Mouse (Mus musculus): ENCODE results near the gene Gm5134. TPM values are rescaled to one million over a fixed set of nuclear protein-coding genes. Genes with fewer than 3 reads are reported as not detected.

Gene Gm5134
- polyA plus RNA-seq, 1 experiment from 2014 or later: not detected

- Histone ChIP-seq H3K9ac (ENCODE audit: low read depth, low read length) (no peak overlapping the region), H3K9me3 (ENCODE audit: control insufficient read depth) (no peaks in the 10 kb centered on the region), H3K4me1 (replicated peaks; ENCODE audit: control insufficient read depth, insufficient read depth, low read length) (no peaks in the 10 kb centered on the region), H3K36me3 (ENCODE audit: control insufficient read depth, insufficient read depth) (no peaks in the 10 kb centered on the region), H3K4me3 (ENCODE audit: low read depth, low read length) (no peak overlapping the region), H3K27me3 (replicated peaks; ENCODE audit: control insufficient read depth, insufficient read depth, low read length) (peaks cover 10% of the 10 kb centered on the region; the same call in 1 of the 2 replicates), H3K4me2 (replicated peaks; ENCODE audit: low read depth) (no peak overlapping the region), H3K27ac (ENCODE audit: low read depth, low read length) (no peak overlapping the region)
- ATAC-seq: no peak
- TF ChIP-seq CTCF (IDR thresholded peaks at IDR 0.05; ENCODE audit: low read depth): no peak
- WGBS: 79% methylated on average over 22 of the region's 22 CpGs
Measured at GRCm38 (mm10) chr10:75949053-75950045, 5.0 kb upstream of the Gm5134 start.

- Histone ChIP-seq H3K4me3 (ENCODE audit: low read depth, low read length) (peak overlapping the region; percentile 46), H3K27me3 (replicated peaks; ENCODE audit: control insufficient read depth, insufficient read depth, low read length) (peaks cover 10% of the 10 kb centered on the region; the same call in 1 of the 2 replicates), H3K36me3 (ENCODE audit: control insufficient read depth, insufficient read depth) (no peaks in the 10 kb centered on the region), H3K9me3 (ENCODE audit: control insufficient read depth) (no peaks in the 10 kb centered on the region), H3K4me1 (replicated peaks; ENCODE audit: control insufficient read depth, insufficient read depth, low read length) (no peaks in the 10 kb centered on the region), H3K4me2 (replicated peaks; ENCODE audit: low read depth) (peak overlapping the region; percentile 82), H3K9ac (ENCODE audit: low read depth, low read length) (peak overlapping the region; percentile 45; the same call in 1 of the 2 replicates), H3K27ac (ENCODE audit: low read depth, low read length) (no peak overlapping the region)
- WGBS: 5% methylated on average over 23 of the region's 23 CpGs
- ATAC-seq: peak; percentile 51
- TF ChIP-seq CTCF (IDR thresholded peaks at IDR 0.05; ENCODE audit: low read depth): no peak
Measured at GRCm38 (mm10) chr10:75950791-75951210, 3.5 kb upstream of the Gm5134 start.

DNA sequence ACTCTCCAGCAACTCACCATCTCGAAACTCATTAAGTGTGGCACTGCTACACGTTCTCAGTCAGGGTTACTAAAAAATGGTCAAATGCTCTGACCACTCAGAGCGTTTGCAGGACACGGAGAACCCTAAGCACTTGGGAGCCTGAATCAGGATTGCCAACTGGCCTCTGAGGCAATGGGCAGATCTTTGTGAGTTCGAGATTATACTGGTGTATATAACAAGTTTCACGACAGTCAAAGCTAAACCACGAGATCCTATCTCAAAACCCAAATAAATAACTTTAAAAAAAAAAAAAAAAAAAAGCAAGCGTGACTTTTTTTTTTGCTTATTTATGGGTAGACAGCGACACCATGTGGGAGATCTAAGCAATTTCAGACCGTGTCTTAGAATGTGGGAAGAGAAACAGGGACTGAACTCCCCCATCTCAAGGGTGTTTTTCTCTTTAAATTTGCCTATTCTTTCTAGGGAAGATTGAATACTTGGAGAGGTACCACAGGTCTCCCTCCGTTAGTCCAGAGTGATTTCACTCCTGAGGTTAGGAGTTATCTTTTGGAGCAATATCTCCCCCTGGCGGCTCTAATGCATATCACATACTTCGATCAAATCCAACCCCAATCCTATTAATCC, 2.8 kb upstream of the Gm5134 start:
- H3K4me3 ChIP-seq (ENCODE audit: low read depth, low read length): peak overlapping the region; percentile 46
- H3K9me3 ChIP-seq (ENCODE audit: control insufficient read depth): no peaks in the 10 kb centered on the region
- no peaks in the 10 kb centered on the region for H3K36me3 ChIP-seq (ENCODE audit: control insufficient read depth, insufficient read depth)
- H3K4me1 ChIP-seq (replicated peaks; ENCODE audit: control insufficient read depth, insufficient read depth, low read length): no peaks in the 10 kb centered on the region
- H3K27me3 ChIP-seq (replicated peaks; ENCODE audit: control insufficient read depth, insufficient read depth, low read length): peaks cover 10% of the 10 kb centered on the region; the same call in 1 of the 2 replicates
- peak; percentile 78 for TF ChIP-seq CTCF (IDR thresholded peaks at IDR 0.05; ENCODE audit: low read depth)
- H3K27ac ChIP-seq (ENCODE audit: low read depth, low read length): no peak overlapping the region
- H3K9ac ChIP-seq (ENCODE audit: low read depth, low read length): peak overlapping the region; percentile 45; the same call in 1 of the 2 replicates
- ATAC-seq: no peak
- WGBS: 3% methylated on average over 13 of the region's 13 CpGs
- peak overlapping the region; percentile 82 for H3K4me2 ChIP-seq (replicated peaks; ENCODE audit: low read depth)

DNA sequence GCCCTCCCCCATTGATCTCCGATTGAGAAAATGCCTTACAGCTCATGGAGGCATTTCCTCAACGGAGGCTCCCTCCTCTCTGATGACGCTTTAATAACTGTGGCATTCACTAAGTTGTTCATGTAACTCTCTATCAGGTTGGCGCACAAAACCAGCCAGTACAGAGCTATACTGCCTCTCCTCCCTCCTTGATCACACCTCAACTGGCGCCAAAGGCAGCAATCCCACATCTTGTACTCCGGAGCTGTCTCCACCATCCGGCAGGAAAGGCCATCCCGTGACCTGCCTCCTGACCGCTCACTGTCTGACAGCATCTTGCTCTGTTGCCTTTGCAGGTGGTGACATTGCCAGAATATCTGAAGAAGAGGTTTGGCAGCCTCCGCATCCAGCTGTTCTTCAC, 19.5 kb downstream of the Gm5134 start:
- no peak for ATAC-seq
- no peaks in the 10 kb centered on the region for H3K36me3 ChIP-seq (ENCODE audit: control insufficient read depth, insufficient read depth)
- no peak for TF ChIP-seq CTCF (IDR thresholded peaks at IDR 0.05; ENCODE audit: low read depth)
- no peaks in the 10 kb centered on the region for H3K4me1 ChIP-seq (replicated peaks; ENCODE audit: control insufficient read depth, insufficient read depth, low read length)
- no peaks in the 10 kb centered on the region for H3K9me3 ChIP-seq (ENCODE audit: control insufficient read depth)
- H3K4me3 ChIP-seq (ENCODE audit: low read depth, low read length): no peak overlapping the region
- no peaks in the 10 kb centered on the region for H3K27me3 ChIP-seq (replicated peaks; ENCODE audit: control insufficient read depth, insufficient read depth, low read length)
- no peak overlapping the region for H3K4me2 ChIP-seq (replicated peaks; ENCODE audit: low read depth)
- no peak overlapping the region for H3K9ac ChIP-seq (ENCODE audit: low read depth, low read length)
- H3K27ac ChIP-seq (ENCODE audit: low read depth, low read length): no peak overlapping the region
- 90% methylated on average over 10 of the region's 10 CpGs for WGBS

DNA sequence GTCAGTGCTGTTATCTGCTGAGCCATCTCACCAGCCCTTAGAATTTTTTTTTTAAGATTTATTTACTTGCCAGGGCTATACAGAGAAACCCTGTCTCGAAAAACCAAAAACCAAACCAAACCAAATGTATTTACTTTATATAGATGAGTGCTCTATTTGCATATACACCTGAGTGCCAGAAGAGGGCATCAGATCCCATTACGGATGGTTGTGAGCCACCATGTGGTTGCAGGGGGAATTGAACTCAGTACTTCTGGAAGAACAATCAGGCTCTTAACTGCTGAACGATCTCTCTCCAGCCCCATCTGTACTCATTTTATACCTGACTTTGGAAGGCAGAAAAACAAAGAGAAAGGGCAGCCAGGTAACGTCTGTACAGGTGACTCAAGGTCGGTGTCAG, 20.9 kb downstream of the Gm5134 start:
- Histone ChIP-seq H3K27me3 (replicated peaks; ENCODE audit: control insufficient read depth, insufficient read depth, low read length) (no peaks in the 10 kb centered on the region), H3K4me1 (replicated peaks; ENCODE audit: control insufficient read depth, insufficient read depth, low read length) (no peaks in the 10 kb centered on the region), H3K4me3 (ENCODE audit: low read depth, low read length) (no peak overlapping the region), H3K27ac (ENCODE audit: low read depth, low read length) (no peak overlapping the region), H3K9ac (ENCODE audit: low read depth, low read length) (no peak overlapping the region), H3K36me3 (ENCODE audit: control insufficient read depth, insufficient read depth) (no peaks in the 10 kb centered on the region), H3K9me3 (ENCODE audit: control insufficient read depth) (no peaks in the 10 kb centered on the region), H3K4me2 (replicated peaks; ENCODE audit: low read depth) (no peak overlapping the region)
- WGBS: 78% methylated on average over 5 of the region's 5 CpGs
- peak; percentile 83 for TF ChIP-seq CTCF (IDR thresholded peaks at IDR 0.05; ENCODE audit: low read depth)
- ATAC-seq: no peak

- ATAC-seq: no peak
- TF ChIP-seq CTCF (IDR thresholded peaks at IDR 0.05; ENCODE audit: low read depth): no peak
- no peaks in the 10 kb centered on the region for H3K9me3 ChIP-seq (ENCODE audit: control insufficient read depth)
- no peaks in the 10 kb centered on the region for H3K36me3 ChIP-seq (ENCODE audit: control insufficient read depth, insufficient read depth)
- no peak overlapping the region for H3K27ac ChIP-seq (ENCODE audit: low read depth, low read length)
- H3K9ac ChIP-seq (ENCODE audit: low read depth, low read length): no peak overlapping the region
- H3K4me3 ChIP-seq (ENCODE audit: low read depth, low read length): no peak overlapping the region
- no peaks in the 10 kb centered on the region for H3K27me3 ChIP-seq (replicated peaks; ENCODE audit: control insufficient read depth, insufficient read depth, low read length)
- H3K4me2 ChIP-seq (replicated peaks; ENCODE audit: low read depth): no peak overlapping the region
- no peaks in the 10 kb centered on the region for H3K4me1 ChIP-seq (replicated peaks; ENCODE audit: control insufficient read depth, insufficient read depth, low read length)
- WGBS: 50% methylated on average over 10 of the region's 10 CpGs
Measured at GRCm38 (mm10) chr10:75978119-75978834, 24.0 kb downstream of the Gm5134 start.
